Mouse (Mus musculus) embryonic facial prominence, embryonic 13.5 days (tissue): ENCODE measurements around the gene Cd28. TPM values are rescaled to one million over a fixed set of nuclear protein-coding genes. Genes with fewer than 3 reads are reported as not detected.

Source experiments
- ATAC-seq: fragments of 200-750 bp; cut with Nextera tagmentation; 2 replicates; pipeline ENCODE4 v1.8.0; 2017; ENCODE audit warnings: low read depth; ENCODE audit not compliant: insufficient number of reproducible peaks, insufficient read depth, low FRiP score, low TSS enrichment
- H3K27ac ChIP-seq: fragments of 300-500 bp; sonication (generic); 2 replicates; pipeline ENCODE4 v1.5.1; 2015; ENCODE audit warnings: moderate library complexity, mild to moderate bottlenecking, inconsistent platforms
- H3K27me3 ChIP-seq: fragments of 300-500 bp; sonication (generic); 2 replicates; pipeline ENCODE4 v1.6.1; 2015; ENCODE audit warnings: mild to moderate bottlenecking, inconsistent platforms
- H3K36me3 ChIP-seq: fragments of 300-500 bp; sonication (generic); 2 replicates; pipeline ENCODE4 v1.6.1; 2015; ENCODE audit warnings: mild to moderate bottlenecking, inconsistent platforms
- H3K4me1 ChIP-seq: fragments of 300-500 bp; sonication (generic); 2 replicates; pipeline ENCODE4 v1.6.1; 2015; ENCODE audit warnings: inconsistent platforms
- H3K4me2 ChIP-seq: fragments of 300-500 bp; sonication (generic); 2 replicates; pipeline ENCODE4 v1.6.1; 2015; ENCODE audit warnings: moderate library complexity, mild to moderate bottlenecking, inconsistent platforms
- H3K4me3 ChIP-seq: fragments of 300-500 bp; sonication (generic); 2 replicates; pipeline ENCODE4 v1.5.1; 2015; ENCODE audit warnings: mild to moderate bottlenecking, inconsistent platforms
- H3K9ac ChIP-seq: fragments of 300-500 bp; sonication (generic); 2 replicates; pipeline ENCODE4 v1.6.1; 2015; ENCODE audit warnings: mild to moderate bottlenecking, inconsistent platforms
- H3K9me3 ChIP-seq: fragments of 300-500 bp; sonication (generic); 2 replicates; pipeline ENCODE4 v1.6.1; 2016; ENCODE audit warnings: inconsistent platforms
- WGBS: fragments of 180-500 bp; shearing (Covaris S2); methylation state at CpG from one replicate; pipeline ENCODE4 v1.1.7; 2015; ENCODE audit warnings: mixed read lengths; 5-methylcytosine and 5-hydroxymethylcytosine counted together
- polyA plus RNA-seq: library from polyadenylated mRNA; unstranded; fragments of >200 nt; fragmentation: Nextera tagmentation; extraction: Ambion mirVana; gene quantifications from 2 replicates; pipeline ENCODE4 v1.2.1, GENCODE M21; 2015

The Cd28 gene
- polyA plus RNA-seq, 1 experiment from 2014 or later = 0.13 TPM

DNA sequence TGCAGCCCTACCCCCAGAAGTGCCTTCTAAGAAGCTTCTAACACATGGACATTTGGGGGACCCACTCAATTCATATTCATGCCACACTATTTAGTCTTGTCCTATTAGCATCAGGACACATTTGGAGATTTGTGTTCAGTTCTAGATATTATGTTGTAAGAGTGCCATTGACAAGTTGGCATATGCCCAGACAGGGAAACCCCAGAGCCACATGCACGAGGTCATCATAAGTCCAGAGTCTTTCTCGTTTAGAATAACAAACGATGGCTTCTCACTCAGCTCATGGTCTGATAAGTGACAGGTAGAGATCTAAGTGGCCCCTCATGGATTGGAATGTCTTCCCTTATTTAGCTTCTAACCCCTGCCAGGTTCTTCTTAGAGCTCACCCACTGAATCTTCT is 105.0 kb downstream of the Cd28 start:
- 81% methylated on average over 3 of the region's 3 CpGs for WGBS
- no peak for ATAC-seq
- H3K36me3 ChIP-seq = no peaks in the 10 kb centered on the region
- H3K4me2 ChIP-seq = no peak overlapping the region
- H3K27ac ChIP-seq = no peak overlapping the region
- no peaks in the 10 kb centered on the region for H3K27me3 ChIP-seq
- H3K9ac ChIP-seq = no peak overlapping the region
- H3K4me3 ChIP-seq = no peak overlapping the region
- H3K4me1 ChIP-seq = peaks cover 16% of the 10 kb centered on the region
- H3K9me3 ChIP-seq = no peaks in the 10 kb centered on the region

Other genes starting within 250 kb of the Cd28 start
- 26.2 and 27.6 TPM in 2 replicates for gene Raph1, start 149.7 kb upstream of the Cd28 start, polyA plus RNA-seq
- gene Ctla4, start 170.2 kb downstream of the Cd28 start, polyA plus RNA-seq = not detected in 2 replicates